Mouse (Mus musculus) retina, adult 2 months (tissue): Measurements from ENCODE around the gene Map4k3.
"Not testable (repeated sequence)": the region's sequence is repeated elsewhere in the genome, so short reads cannot be mapped to it uniquely, and the experiment has no call there.

Experiments
- DNase-seq: peaks from one replicate; pipeline ENCODE4 v3.0.0-alpha.2; 2012; ENCODE audit warnings: low read depth, low spot score

The Map4k3 gene

DNA sequence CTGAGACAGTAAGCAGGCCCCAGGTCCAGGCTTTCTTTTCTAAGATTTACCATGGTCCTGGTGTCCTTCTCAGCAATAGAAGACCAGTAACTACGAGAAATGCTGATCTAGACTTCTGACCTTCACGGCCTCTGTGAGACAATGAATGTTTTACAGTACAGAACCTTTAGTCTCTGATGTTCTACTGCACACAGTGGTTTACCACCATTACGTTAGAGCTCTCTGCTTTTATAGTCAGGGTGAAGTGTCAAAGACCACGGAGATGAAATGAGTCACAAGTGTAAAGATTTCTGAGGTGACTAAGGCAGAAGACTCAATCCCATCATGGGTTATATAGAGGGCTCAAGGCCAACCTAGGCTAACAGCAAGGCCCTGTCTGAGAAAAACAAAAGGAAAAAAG is 95.9 kb downstream of the Map4k3 start:
- no peak for DNase-seq

GRCm38 (mm10) chr17:80631028-80631427 is 97.3 kb downstream of the Map4k3 start:
- no peak for DNase-seq

GRCm38 (mm10) chr17:80624979-80625378 is 103.3 kb downstream of the Map4k3 start:
- no peak for DNase-seq

DNA sequence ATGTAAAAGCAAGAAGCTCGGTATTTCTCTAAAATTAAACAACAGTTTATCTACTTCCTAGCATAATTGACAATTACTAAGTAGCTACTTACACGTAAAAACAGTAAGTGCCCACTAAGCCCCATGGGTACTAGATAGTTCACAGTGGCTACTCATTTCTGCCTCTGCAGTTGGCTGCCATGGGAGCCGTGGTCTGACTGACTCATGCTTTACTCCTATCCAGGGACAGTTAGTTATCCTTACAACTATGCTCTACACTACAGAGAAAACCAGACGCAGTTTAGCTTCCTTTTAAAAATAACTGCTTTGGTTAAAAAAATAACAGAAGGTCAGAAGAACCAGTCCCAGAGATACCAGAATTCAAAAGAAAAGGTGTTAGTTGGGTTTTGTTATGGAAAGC is 106.6 kb downstream of the Map4k3 start:
- DNase-seq = no peak

- DNase-seq = peak; percentile 16
Observed at GRCm38 (mm10) chr17:80620786-80621423, 107.4 kb downstream of the Map4k3 start.

GRCm38 (mm10) chr17:80619556-80619955 is 108.7 kb downstream of the Map4k3 start:
- DNase-seq = no peak

- DNase-seq = no peak
Observed at GRCm38 (mm10) chr17:80618890-80619289, 109.4 kb downstream of the Map4k3 start.

- no peak for DNase-seq
Observed at GRCm38 (mm10) chr17:80603806-80604205, 124.5 kb downstream of the Map4k3 start.

DNA sequence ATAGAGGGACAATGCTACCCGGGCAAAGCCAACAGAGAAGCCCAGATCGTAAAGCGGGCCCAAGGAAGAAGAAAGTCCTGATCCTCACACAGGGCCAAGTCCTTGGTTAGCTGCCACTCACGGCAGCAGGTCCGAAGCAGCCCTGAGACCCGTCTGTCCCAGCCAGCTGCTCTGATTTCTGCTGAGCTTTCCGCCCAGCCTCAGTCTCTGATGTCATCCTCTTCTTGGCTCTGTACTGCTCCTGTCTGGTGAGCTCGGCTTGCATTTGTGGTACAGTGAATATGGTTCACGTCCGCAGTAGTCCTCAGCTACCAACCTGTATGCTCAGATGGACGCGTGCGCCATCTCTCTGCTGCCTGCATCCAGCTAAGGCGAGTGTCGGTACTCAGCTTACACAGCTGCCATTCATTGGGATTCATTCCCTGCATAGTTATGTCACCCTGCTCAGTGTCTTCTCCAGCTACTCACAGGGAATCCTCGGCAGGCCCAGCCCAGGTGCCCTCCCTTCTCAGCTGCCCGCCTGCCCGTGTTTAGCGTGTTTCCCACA is 125.1 kb downstream of the Map4k3 start:
- no peak for DNase-seq

GRCm38 (mm10) chr17:80601371-80601770 is 126.9 kb downstream of the Map4k3 start:
- DNase-seq = no peak

DNA sequence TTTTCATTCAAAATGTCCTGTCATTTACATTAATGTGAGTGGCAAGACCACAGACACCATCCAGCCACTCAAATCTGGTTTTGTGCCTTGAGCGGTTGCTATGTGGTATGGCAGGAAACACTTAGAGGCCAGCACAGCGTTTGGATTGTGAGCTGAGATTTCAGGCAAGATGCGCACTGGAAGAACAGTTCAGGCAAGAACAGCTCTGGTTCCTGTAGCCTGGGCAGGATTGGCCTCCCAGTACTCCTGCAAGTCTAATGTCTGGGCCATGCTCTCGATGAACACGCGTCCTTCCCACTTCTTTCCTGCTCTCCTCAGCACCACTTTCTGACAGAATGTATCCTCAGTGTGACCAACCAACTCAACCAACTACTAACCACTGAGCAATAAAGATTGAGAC is 145.2 kb downstream of the Map4k3 start:
- no peak for DNase-seq

DNA sequence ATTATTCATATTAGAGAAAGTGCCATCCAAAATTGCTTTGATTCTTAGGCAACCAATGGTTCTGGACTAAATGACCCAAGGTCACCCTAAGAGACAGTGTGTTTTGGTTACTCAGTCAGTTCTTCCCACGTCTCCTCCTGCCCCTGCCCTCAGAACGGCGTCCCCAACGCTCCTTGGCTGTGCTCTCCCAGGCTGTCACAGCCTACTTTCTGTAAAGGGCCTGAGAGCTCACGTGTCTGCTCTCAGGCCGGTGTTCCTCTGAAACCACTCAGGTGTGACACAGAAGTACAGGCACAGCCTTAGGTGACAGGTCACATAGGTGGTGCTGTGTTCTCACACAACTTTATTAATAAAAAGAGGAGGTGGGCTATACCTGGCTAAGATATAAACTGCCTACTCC is 148.4 kb downstream of the Map4k3 start:
- no peak for DNase-seq

GRCm38 (mm10) chr17:80579089-80579488 is 149.2 kb downstream of the Map4k3 start:
- DNase-seq = no peak

GRCm38 (mm10) chr17:80578041-80578440 is 150.2 kb downstream of the Map4k3 start:
- no peak for DNase-seq

- no peak for DNase-seq
Observed at GRCm38 (mm10) chr17:80577639-80578038, 150.6 kb downstream of the Map4k3 start, which contains the start of gene Cdkl4. TSS of gene Cdkl4 (minus strand) at chr17:80577813.

- DNase-seq = no peak
Observed at GRCm38 (mm10) chr17:80577214-80577613, 151.1 kb downstream of the Map4k3 start.

DNA sequence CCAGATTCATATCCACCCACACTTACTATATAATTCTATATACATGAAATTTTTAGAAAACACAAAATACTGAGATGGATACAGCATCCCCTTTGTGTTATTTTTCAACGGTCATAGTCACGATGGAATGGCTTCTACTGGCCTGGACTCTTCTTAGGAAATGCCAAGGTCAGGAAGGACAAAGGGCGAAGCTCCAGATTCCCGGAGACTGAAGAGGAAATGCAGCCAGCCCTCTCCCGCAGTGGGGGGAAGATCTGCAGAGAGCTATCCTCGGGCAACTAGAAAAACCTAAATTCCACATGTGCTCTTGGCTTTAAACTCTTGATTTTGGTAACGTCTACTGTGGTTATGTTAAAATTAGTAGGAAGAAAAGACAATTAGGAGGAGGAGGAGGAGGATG is 153.3 kb downstream of the Map4k3 start:
- no peak for DNase-seq

DNA sequence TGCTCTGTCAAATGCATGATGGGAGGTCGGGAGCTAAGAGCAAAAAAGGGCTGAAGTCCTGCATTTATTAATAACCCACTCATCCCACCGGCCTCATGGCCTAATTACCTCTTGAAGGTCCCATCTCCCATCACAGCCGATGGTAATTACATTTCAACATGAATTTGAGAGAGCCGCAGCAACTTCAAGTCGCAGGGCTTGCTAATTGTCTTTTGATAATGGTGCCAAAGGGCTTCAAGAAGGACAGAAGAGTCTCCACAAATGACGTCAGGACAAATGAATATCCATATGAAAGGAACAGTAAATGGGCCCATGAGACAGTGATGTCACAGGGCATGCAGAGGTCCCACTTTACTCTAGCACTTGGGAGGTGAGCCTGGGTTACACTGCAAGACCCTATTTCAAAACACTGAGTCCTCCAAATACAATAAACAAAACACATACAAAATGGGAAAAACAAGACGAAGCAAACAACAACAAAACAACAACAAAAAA is 153.8 kb downstream of the Map4k3 start:
- DNase-seq = no peak

DNA sequence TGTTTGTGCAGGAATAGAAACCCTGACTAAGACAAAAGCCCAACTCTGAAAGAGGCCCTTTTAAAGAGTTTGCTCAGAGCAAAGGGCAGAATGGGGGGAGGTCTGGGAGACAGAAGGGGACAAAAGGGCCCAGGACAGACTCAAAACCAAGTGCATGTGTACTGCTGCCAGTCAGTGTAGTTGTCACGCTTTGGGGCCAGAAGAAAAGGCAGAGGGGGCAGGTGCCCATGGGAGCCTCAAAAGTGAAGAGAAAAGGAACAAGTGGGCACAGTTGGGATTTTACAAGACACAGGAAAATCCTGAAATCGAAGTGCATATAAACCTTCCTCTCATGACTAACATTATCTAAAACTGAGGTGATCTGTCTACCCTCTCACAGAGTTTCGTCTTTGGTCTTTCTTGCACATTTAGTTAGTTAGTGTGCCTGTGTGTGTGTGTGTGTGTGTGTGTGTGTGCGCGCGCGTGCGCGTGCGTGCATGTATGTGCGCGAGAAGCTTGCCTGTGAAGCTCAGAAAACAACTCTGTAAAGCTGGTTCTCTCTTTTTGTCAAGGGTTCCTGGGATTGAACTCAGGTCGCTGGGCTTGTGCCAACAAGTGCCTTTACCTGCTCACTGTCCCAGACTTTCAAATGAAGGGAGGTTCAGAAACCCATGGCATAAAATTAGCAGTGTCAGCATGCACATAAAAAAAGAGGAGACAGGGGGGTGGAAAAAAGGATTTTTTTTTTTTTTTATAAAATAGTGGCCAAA is 155.9 kb downstream of the Map4k3 start:
- DNase-seq = no peak

DNA sequence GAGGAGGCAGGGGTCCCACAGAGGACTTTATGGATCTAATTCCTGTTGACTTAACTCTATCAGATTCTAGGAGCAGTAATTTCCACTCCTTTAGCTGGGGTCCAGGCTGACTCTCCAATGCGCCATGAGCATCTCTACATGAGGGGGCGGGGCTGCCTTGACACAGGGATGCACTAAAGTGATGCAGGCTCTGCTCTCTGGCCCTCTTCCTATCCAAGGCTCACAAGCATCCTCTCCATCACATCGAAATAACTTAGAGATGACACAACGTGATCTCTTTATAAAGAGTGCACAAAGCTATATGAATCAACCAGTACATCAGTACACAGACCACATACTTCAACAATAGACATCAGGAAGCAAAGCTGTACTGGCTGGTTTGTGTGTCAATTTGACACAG is 156.8 kb downstream of the Map4k3 start:
- DNase-seq = no peak

DNA sequence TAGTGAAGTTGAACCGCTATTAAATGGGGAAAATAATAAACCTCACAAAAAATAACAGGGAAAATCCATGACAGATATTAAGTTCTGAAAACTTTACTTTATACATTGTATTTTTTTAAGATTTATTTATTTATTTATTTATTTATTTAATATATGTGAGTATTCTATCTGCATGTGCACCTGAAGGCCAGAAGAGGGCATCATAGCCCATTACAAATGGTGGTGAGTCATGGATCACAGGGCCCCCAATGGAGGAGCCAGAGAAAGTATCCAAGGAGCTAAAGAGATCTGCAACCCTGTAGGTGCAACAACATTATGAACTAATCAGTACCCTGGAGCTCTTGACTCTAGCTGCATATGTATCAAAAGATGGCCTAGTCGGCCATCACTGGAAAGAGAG is 158.6 kb downstream of the Map4k3 start:
- not testable (repeated sequence) for DNase-seq

DNA sequence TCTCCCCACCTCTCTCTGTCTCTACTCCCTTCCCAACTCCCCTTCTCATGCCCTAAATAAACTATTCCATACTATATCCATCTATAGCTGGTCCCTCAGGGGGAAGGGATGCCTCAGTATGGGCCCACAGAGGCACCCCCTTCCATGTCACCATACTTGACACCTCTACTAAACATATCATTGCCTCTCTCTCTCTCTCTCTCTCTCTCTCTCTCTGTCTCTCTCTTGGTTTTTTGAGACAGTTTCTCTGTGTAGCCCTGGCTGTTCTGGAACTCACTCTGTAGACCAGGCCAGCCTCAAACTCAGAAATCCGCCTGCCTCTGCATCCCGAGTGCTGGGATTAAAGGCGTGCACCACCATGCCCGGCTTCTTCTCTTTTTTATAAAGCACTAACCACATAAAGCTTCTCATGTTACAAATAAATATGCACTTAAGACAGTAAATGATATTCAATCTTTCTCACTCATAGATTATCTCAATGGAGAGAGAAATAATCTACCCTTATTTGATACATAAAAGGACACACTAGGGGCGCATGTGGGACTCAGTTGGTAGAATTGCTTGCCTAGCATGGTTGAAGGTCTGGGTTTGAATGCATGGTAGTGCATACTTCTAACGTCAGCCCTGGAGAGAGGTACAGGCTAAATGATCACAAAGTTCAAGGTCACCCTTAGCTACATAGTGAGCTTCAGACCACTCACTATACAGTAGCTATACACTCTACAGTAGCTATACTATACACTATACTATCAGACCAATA is 159.3 kb downstream of the Map4k3 start:
- no peak for DNase-seq
